9 mouse cellular contexts compared by ENCODE assay signal in genomic region chr8:117772126-117772525, GRCm38 (mm10). TPM values are rescaled to one million over a fixed set of nuclear protein-coding genes. Genes with fewer than 3 reads are reported as not detected.
DNase-seq lines count a peak whose midpoint lies in the region; ATAC-seq and TF ChIP-seq lines count a peak whose summit lies in the region.
"Had no signal": no experiment of that assay in that cellular context is flagged by ENCODE, and none has a peak within 500 bp of the region (broad histone marks: within the 10 kb centered on the region; RNA-seq: fewer than 3 reads in every experiment).

No protein-coding gene starts in this region.

- no peak for ATAC-seq in limb, embryonic 14.5 days (ENCODE audit: low FRiP score, low read depth)

- no peaks in the 10 kb centered on the region for H3K27me3 ChIP-seq in limb, embryonic 14.5 days (ENCODE audit: control insufficient read depth, insufficient read depth, low read length)
- H3K27me3 ChIP-seq: embryonic facial prominence, embryonic 13.5 days had no signal

- no peak overlapping the region for H3K4me2 ChIP-seq in limb, embryonic 14.5 days (replicated peaks; ENCODE audit: low read depth, low read length, severe bottlenecking)
- H3K4me2 ChIP-seq: embryonic facial prominence, embryonic 13.5 days had no signal

- TF ChIP-seq POLR2A in limb, embryonic 14.5 days (IDR thresholded peaks at IDR 0.05; ENCODE audit: borderline replicate concordance, extremely low read depth, insufficient read depth, insufficient read length): no peak

- H3K36me3 ChIP-seq in limb, embryonic 14.5 days (ENCODE audit: control insufficient read depth, insufficient read depth, low read length): no peaks in the 10 kb centered on the region
- H3K36me3 ChIP-seq: embryonic facial prominence, embryonic 13.5 days had no signal

- H3K4me1 ChIP-seq in limb, embryonic 14.5 days (ENCODE audit: control insufficient read depth, insufficient read depth, low read length): no peaks in the 10 kb centered on the region
- H3K4me1 ChIP-seq: embryonic facial prominence, embryonic 13.5 days had no signal

- DNase-seq in heart, postnatal 4 days: peak; percentile 36
- DNase-seq in heart, adult 8-10 months (ENCODE audit: low spot score): no peak
- peak; percentile 13 to 30 for DNase-seq in urinary bladder, postnatal 36 days (ENCODE audit: low spot score in 2 of 2)
- DNase-seq in urinary bladder, adult 2 months (ENCODE audit: low spot score): no peak
- DNase-seq in embryo, embryonic 10 days (ENCODE audit: low spot score): peak; percentile 76
- peak; percentile 24 for DNase-seq in limb, embryonic 14.5 days (ENCODE audit: low spot score)
- DNase-seq in retina, postnatal 7 days (ENCODE audit: low read depth, low spot score): peak; percentile 14
- no peak for DNase-seq in T-cell, adult 2 months (ENCODE audit: low spot score)

- no peak overlapping the region for H3K9ac ChIP-seq in limb, embryonic 14.5 days (ENCODE audit: low read depth, low read length, severe bottlenecking)
- H3K9ac ChIP-seq: embryonic facial prominence, embryonic 13.5 days had no signal

- 70% methylated on average over 2 of the region's 2 CpGs for WGBS in limb, embryonic 14.5 days

- no peak overlapping the region for H3K4me3 ChIP-seq in limb, embryonic 14.5 days (replicated peaks; ENCODE audit: low read length)
- H3K4me3 ChIP-seq: embryonic facial prominence, embryonic 13.5 days had no signal

- H3K9me3 ChIP-seq in limb, embryonic 14.5 days (ENCODE audit: control insufficient read depth, low read length): no peaks in the 10 kb centered on the region
- H3K9me3 ChIP-seq: embryonic facial prominence, embryonic 13.5 days had no signal

- no peak overlapping the region for H3K27ac ChIP-seq in limb, embryonic 14.5 days (replicated peaks; ENCODE audit: low read depth, low read length)
- H3K27ac ChIP-seq: embryonic facial prominence, embryonic 13.5 days had no signal

RNA-seq across cellular contexts. Expression of gene Mphosph6, which starts 29.6 kb away (rescaled TPM):
- total RNA-seq in heart, postnatal 4 days (2021): 10 to 100 TPM; 20.3 to 22.9 TPM
- 10 to 100 TPM in 2 of 4 experiments, 1 to 10 TPM in 2; 4.7 to 10.2 (median 9.4) TPM for total RNA-seq in heart, adult 8-10 months (2022)
- polyA plus RNA-seq in urinary bladder, adult 2 months (2012; rRNA removed): 22.3 and 23.6 TPM in 2 replicates
- 33.8 and 44.4 TPM in 2 replicates for polyA plus RNA-seq in limb, embryonic 14.5 days (2012; rRNA removed)
- polyA plus RNA-seq in limb, embryonic 14.5 days (2014; fragmentation: Nextera tagmentation; extraction: Ambion mirVana): 55.9 and 56.8 TPM in 2 replicates

Comparison
In these comparisons a context has a peak if more than half of its experiments do, and no peak if none do; other contexts are left out.
1. DNase-seq: peak in heart, postnatal 4 days (single experiment), urinary bladder, postnatal 36 days (2 of 2), embryo, embryonic 10 days (single experiment), limb, embryonic 14.5 days (single experiment) and retina, postnatal 7 days (single experiment); none in heart, adult 8-10 months (single experiment), urinary bladder, adult 2 months (single experiment) and T-cell, adult 2 months (single experiment).